Mouse (Mus musculus): Measurements from ENCODE around the gene Olfr735. TPM values are rescaled to one million over a fixed set of nuclear protein-coding genes. Genes with fewer than 3 reads are reported as not detected.

The Olfr735 gene
- not detected in 2 replicates for polyA plus RNA-seq (2015; fragmentation: Nextera tagmentation; extraction: Ambion mirVana)

GRCm38 (mm10) chr14:50348796-50349195, at the start of gene Olfr735:
Gene Olfr735, minus strand, starts transcription at chr14:50348872.

GRCm38 (mm10) chr14:50380863-50381262, 32.2 kb upstream of the Olfr735 start, which contains the start of gene Olfr736:
Gene Olfr736, plus strand, starts transcription at chr14:50381163.

GRCm38 (mm10) chr14:50357593-50357992, 8.9 kb upstream of the Olfr735 start, which contains the start of gene Tlr11:
Gene Tlr11, plus strand, starts transcription at chr14:50357914.

GRCm38 (mm10) chr14:50326661-50327060, 22.0 kb downstream of the Olfr735 start, which contains the start of gene Olfr734:
Gene Olfr734, minus strand, starts transcription at chr14:50326761.

GRCm38 (mm10) chr14:50301422-50301821, 47.2 kb downstream of the Olfr735 start, which contains the start of gene Olfr733:
Gene Olfr733, minus strand, starts transcription at chr14:50301522.

Other genes starting within 250 kb of the Olfr735 start
- not detected in 2 replicates for gene Olfr727, start 225.7 kb downstream of the Olfr735 start, polyA plus RNA-seq (2015; fragmentation: Nextera tagmentation; extraction: Ambion mirVana)
- not detected in 2 replicates for gene Olfr728, start 206.2 kb downstream of the Olfr735 start, polyA plus RNA-seq (2015; fragmentation: Nextera tagmentation; extraction: Ambion mirVana)
- gene Olfr729, start 196.0 kb downstream of the Olfr735 start, polyA plus RNA-seq (2015; fragmentation: Nextera tagmentation; extraction: Ambion mirVana), result not detected in 2 replicates
- not detected in 2 replicates for gene Olfr730, start 160.7 kb downstream of the Olfr735 start, polyA plus RNA-seq (2015; fragmentation: Nextera tagmentation; extraction: Ambion mirVana)
- gene Olfr731, start 107.0 kb downstream of the Olfr735 start, polyA plus RNA-seq (2015; fragmentation: Nextera tagmentation; extraction: Ambion mirVana), result not detected in 2 replicates
- not detected in 2 replicates for gene Olfr732, start 64.7 kb downstream of the Olfr735 start, polyA plus RNA-seq (2015; fragmentation: Nextera tagmentation; extraction: Ambion mirVana)
- not detected in 2 replicates for gene Olfr733, start 47.4 kb downstream of the Olfr735 start, polyA plus RNA-seq (2015; fragmentation: Nextera tagmentation; extraction: Ambion mirVana)
- not detected in 2 replicates for gene Olfr734, start 22.1 kb downstream of the Olfr735 start, polyA plus RNA-seq (2015; fragmentation: Nextera tagmentation; extraction: Ambion mirVana)
- gene Tlr11, start 9.0 kb upstream of the Olfr735 start, polyA plus RNA-seq (2015; fragmentation: Nextera tagmentation; extraction: Ambion mirVana), result not detected in 2 replicates
- gene Olfr736, start 32.3 kb upstream of the Olfr735 start, polyA plus RNA-seq (2015; fragmentation: Nextera tagmentation; extraction: Ambion mirVana), result not detected in 2 replicates
- gene Olfr738, start 58.7 kb upstream of the Olfr735 start, polyA plus RNA-seq (2015; fragmentation: Nextera tagmentation; extraction: Ambion mirVana), result not detected in 2 replicates
- not detected in 2 replicates for gene Olfr739, start 69.8 kb upstream of the Olfr735 start, polyA plus RNA-seq (2015; fragmentation: Nextera tagmentation; extraction: Ambion mirVana)
- gene Olfr740, start 96.7 kb upstream of the Olfr735 start, polyA plus RNA-seq (2015; fragmentation: Nextera tagmentation; extraction: Ambion mirVana), result not detected in 2 replicates
- not detected in 2 replicates for gene Olfr741, start 123.9 kb upstream of the Olfr735 start, polyA plus RNA-seq (2015; fragmentation: Nextera tagmentation; extraction: Ambion mirVana)
- not detected in 2 replicates for gene Olfr742, start 154.7 kb upstream of the Olfr735 start, polyA plus RNA-seq (2015; fragmentation: Nextera tagmentation; extraction: Ambion mirVana)
- gene Olfr743, start 173.0 kb upstream of the Olfr735 start, polyA plus RNA-seq (2015; fragmentation: Nextera tagmentation; extraction: Ambion mirVana), result not detected in 2 replicates

All from neural tube, postnatal 0 days (tissue).